Mouse (Mus musculus): Measurements from ENCODE around the gene Fam102a.

The Fam102a gene

GRCm38 (mm10) chr2:32514335-32514734, 20.8 kb upstream of the Fam102a start:
- peak; percentile 36 for DNase-seq (ENCODE audit: low spot score)

DNA sequence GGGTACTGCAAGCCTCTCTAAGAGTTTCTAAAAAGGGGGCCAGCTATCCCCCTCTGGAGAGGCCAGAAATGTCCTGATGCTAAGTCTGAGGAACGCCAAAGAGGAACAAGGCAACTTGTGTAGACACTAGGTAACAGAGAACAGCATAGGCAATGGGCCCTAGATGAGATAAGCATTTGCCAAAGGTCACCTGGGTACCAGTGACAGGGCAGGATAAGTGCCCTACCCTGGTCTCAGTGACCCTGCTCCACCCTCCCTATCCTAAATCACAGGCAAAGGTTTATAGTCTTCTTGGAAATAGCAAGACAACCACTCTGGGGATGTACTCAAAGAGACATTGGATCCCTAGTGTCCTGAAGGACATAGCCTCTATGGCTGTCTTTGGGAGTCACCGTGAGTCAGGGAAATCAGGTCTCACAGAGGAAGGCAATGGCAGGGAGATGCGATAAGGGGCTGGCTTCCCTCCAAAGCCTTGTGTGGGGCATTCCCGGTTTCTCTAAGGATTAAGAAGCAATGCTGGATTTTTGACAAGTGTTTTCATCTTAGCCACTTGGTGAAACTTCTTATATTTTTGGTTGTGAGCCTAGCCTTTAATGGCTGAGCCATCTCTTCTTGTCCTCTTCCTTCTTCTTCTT, 17.8 kb upstream of the Fam102a start:
- DNase-seq (ENCODE audit: low spot score): no peak

DNA sequence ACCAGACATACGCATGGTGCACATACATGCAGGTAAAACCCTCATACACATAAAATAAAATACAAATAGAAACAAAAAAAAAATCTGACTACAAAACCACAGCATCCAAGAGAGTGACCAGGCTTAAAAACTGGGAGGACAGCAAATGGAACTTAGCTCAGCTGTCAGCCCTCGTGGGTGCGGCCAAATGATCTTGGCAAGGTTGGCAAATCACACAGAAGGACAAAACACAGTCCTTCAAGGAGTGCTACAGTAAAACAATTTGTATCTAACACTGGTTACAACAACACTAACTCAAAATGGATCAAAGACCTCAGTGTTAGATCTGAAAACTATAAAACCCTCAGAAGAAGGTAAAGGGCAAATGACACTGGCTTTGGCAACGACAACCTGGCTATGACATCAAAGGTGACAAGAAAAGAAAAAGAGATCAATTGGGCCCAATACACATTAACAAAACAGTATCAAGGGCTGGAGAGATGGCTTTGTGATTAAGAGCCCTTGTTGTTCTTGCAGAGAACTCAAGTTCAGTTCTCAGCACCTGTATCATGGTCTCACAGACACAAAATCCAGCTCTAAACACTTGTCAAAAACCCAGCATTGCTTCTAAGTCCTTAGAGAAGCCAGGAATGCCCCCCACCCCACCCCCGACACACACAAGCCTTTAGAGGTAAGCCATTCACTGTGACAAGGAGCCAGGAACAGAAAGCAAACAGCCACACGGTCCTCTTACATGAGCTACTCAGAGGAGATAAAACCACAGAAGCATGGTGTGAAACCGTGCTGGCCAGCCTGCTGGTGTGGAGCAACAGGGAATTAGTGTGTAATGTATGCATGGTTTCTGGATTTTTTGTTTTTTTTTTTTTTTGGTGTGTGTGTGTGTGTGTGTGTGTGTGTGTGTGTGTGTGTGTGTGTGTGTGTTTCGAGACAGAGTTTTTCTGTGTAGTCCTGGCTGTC, 14.8 kb upstream of the Fam102a start:
- no peak for DNase-seq (ENCODE audit: low spot score)

DNA sequence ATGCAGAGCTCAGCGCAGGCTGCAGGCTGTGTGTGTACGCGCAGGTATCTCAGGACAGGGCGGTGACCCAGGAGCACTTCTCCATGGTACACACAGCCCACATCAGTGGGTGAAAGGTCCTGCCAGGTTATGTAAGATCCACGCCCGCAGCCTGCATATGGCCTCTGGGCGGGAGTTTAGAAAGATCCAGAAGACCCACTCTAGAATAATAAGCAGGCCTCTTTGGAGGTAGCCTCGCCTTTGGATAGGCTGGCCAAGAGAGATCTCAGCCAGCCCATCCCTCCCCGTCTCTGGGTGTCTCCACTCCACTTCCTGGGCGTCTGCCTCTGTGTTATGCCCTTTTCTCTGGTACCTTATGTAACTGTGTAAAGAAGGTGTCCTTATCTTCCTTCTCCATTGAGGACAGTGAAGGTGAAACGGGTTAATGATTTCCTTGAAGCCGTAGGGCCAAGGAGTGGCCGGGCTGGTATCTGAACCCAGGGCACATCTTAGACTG, 10.5 kb upstream of the Fam102a start:
- no peak for DNase-seq (ENCODE audit: low spot score)

- DNase-seq (ENCODE audit: low spot score): no peak
Measured at GRCm38 (mm10) chr2:32525816-32526215, 9.3 kb upstream of the Fam102a start.

GRCm38 (mm10) chr2:32527468-32527966, 7.6 kb upstream of the Fam102a start:
- no peak for DNase-seq (ENCODE audit: low spot score)

- no peak for DNase-seq (ENCODE audit: low spot score)
Measured at GRCm38 (mm10) chr2:32528326-32528725, 6.8 kb upstream of the Fam102a start.

DNA sequence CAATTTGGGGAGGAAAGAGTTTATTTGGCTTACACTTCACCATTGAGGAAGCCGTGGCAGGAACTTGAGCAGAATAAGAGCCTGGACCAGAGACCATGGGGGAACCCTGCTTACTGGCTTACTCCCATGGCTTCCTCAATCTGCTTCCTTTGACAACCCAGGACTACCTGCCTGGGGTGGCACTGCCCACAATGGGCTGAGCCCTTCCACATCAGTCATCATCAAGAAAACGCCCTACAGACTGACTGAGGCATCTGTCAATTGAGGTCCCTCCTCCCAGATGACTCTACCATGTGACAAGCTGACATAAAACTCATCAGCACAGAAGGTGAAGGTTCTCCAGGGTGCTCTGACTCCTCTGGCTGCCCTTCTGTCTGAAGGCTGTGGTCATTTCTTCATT, 4.7 kb upstream of the Fam102a start:
- no peak for DNase-seq (ENCODE audit: low spot score)

DNA sequence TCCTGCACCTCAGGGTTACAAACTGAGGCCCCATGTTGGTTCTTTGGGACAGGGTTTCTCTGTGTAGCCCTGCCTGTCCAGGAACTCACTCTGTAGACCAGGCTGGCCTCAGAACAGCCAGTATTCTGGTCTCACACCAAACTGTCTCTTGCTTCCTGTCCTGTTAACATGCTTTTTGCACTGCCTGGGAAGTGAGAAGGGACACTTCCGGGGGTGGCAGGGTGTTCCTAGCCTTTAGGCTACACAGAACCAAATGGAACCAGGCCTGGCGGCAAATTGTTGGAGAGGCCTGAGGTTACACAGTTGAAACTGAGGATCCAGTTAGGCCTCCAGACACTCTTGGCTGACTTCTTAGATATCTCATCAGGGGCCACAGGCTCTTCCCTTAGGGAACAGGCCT, 2.0 kb upstream of the Fam102a start:
- DNase-seq (ENCODE audit: low spot score): no peak

DNA sequence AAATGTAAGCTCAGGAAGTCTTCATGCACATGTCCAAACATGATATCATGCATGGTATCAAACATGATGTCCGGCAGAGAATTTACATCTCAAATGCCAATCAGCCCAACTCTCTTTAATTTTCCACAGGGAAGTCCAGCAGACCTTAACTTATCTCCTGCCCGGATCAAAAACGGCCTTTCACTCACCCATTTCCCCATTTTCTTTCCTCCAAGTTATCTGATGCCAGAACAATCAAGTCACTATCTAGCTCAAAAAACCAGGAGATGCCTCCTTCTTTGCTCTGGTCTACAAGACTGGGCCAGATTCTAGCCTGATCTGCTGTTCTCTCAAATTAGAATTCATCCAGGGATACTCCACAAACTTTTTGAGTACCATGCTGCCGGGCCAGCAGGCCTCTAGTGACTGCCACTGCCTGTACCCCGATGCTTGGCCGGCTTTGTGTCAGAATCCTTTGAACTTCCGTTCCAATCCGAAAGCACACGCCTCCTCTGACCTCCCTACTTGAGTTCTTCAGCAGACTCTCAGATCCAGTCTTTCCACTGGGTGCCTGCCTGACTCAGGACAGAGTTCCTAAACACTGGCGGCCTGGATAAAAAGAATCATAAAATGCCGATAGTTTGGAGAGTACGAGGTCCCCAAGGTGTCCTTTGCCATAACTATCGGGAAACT, 935 bp upstream of the Fam102a start:
- peak; percentile 83 for DNase-seq (ENCODE audit: low spot score)

DNA sequence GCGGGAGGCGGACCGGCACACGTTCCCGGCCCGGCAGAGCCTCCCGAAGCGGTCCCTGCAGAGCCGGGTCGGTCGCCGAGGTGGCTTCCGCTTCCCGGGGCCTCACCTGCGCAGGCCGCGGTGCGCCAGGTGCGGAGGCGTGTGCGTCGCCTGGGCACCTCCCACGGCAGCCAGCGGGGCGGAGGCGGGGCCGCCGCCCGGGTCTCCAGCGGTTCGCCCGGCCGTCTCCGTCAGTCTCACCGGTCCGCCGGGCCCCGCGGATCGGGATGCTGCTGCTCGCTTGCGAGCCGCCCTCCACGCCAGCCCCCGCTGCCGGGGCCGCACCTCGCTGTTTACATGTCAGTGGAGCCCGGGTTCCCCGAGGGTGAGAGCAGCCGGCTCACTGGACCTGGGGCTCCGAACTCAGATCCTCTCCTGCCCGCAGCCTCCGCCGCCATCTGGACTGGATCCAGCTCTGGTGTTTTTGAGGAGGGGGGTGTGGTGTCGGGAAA, 414 bp downstream of the Fam102a start:
- peak; percentile 57 for DNase-seq (ENCODE audit: low spot score)

DNA sequence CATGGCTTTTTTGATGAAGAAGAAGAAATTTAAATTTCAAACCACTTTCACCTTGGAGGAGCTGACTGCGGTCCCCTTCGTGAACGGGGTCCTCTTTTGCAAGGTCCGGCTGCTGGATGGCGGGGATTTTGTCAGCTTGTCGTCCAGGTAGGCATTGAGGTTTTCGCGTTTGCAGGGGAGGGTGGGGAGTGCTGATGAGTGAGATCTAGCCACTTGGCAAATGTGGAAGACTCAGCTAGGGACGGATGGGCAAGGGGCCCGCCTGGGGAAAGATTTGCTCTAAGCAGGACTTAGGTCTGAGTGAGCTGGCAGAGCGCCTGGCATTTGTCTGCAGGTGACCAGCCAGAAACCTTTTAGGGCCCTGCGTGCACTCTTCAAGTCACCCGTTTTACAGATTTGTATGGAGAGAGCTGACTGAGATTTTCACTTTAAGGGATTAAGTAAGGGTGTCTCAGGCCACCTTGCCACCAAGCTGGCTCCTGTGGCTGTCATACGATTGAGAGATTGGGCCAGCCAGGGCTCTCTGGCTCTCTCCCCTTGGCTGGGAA, 1.0 kb downstream of the Fam102a start:
- DNase-seq (ENCODE audit: low spot score): peak; percentile 60

GRCm38 (mm10) chr2:32536634-32537359, 1.7 kb downstream of the Fam102a start:
- peak; percentile 55 for DNase-seq (ENCODE audit: low spot score)

DNA sequence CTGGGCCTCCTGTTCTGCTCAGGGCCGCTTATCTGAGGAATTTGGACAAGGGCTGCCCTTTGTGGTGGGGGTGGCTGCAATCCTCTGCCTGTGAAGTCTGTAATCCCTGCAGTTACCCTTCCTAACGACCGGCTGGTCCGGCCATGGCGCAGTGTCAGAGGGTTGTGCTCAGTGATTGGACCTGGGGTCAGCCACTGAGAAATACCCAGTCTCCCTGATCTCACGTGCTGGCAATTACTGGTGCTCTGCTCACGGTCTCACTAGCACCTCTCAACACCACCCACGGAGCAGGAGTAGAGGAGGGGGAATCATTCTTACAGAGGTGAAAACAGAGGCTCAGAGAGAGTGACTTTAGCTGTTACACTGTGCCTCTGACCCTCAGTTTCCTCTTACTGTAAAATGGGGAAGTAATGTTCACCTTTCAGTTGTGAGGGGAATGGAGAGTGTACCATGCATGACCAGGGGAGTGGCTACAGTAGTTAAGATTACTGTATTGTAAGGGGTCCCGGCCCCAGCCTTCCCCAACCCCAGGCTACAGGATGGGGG, 2.3 kb downstream of the Fam102a start:
- DNase-seq (ENCODE audit: low spot score): no peak

DNA sequence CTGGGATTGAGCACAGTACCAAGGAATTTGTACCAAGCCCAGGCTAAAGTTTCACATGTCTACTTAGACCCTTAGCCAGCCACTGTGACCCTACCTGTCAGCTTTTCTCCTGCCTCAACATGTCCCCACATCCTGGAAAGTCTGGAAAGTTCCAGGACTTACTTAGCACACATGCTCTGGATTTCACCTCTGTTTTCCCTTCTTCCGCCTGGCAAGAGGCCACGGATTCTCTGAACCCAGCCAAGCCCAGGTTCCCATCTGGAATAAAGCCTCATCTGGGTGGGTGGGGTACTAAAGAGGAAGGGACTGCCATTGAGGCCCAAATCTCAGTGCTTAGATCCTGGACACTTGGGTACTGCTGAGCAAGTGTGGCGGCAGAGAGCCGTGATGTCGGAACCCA, 2.8 kb downstream of the Fam102a start:
- no peak for DNase-seq (ENCODE audit: low spot score)

DNA sequence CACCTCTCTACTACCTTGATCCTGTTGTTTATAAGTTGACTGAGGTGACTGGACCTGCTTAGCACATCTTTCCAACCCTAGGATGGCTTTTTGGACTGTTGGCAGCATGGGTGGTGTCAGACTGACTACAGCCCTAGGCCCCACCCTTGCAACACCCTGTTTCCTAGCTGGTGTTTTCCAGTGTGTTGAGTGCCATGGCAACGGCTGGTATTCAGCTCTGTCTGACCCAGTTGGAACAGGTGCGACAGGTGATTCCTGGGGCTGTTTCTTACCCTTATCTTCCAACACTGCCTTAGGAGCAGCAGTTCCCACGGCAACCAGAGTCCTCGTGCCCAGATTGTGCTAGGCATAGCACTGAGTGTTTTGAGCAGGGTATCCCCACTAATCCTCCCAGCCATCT, 3.3 kb downstream of the Fam102a start:
- DNase-seq (ENCODE audit: low spot score): no peak

GRCm38 (mm10) chr2:32539452-32539981, 4.4 kb downstream of the Fam102a start:
- no peak for DNase-seq (ENCODE audit: low spot score)

GRCm38 (mm10) chr2:32541333-32541908, 6.3 kb downstream of the Fam102a start:
- no peak for DNase-seq (ENCODE audit: low spot score)

DNA sequence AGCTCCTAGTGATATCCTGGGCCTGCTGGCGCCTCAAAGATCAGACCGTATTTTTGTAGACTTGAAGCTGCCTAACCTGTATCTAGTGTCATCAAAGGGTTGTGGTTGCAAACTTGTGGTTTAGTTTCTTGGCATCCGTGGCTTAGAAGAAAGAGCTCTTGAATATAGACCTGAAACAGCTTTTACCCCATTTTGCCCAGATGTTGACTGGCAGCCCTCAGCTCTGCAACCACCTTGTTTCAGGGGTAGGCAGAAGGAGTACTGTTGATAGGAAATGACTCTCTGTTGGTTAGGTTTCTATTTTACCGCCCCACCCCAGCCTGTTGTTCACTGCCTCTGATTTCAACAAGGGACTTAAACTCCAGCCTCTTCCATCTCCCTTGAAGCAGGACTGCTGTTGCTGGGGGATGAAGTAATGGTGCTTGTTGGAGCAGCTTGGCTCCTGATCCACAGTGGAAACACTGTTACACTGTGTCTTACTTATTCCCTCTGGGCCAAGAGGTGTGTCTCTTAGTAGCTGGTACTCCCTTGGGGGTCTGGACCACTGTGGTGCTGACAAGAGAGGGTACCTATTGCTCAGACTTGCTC, 6.9 kb downstream of the Fam102a start:
- no peak for DNase-seq (ENCODE audit: low spot score)

- no peak for DNase-seq (ENCODE audit: low spot score)
Measured at GRCm38 (mm10) chr2:32543031-32543449, 7.9 kb downstream of the Fam102a start.
